21 mouse cellular contexts compared by ENCODE assay signal in the genomic region with DNA sequence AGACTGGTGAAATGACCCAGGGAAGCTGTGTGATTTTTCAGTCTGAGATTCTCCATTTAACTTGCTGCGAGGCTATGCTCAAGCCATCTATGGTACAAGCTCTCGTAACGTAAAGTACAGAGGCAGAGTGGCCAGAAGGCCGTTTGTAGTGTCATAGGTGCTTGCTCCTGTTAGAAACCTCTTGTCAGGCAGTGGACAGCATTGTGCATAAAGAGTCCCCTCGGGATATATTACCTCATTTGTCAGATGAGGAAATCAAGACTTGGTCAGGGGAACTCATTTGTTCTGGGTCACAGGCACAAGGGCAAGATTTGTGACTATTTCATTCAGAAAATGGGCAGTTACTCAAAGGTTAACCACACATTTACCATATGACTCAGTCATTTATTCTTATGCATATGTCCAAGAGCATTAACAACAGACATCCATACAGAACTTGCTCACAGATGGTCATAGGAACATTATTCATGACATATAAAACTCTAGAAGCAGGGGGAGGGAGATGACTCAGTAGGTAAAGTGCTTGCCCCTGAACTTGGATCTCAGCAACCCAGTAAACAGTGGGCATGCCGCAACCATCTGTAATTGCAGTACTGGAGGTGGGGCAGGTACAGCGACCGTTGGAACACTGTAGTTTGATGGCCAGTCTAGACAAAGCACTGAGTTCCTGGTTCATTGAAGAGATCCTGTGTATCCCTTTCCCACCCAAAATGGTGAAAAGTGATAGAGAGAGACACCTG.
DNase-seq lines count a peak whose midpoint lies in the region; ATAC-seq and TF ChIP-seq lines count a peak whose summit lies in the region.
"Had no signal": no experiment of that assay in that cellular context is flagged by ENCODE, and none has a peak within 500 bp of the region (broad histone marks: within the 10 kb centered on the region; RNA-seq: fewer than 3 reads in every experiment).

No protein-coding gene starts in this region.

- CTCF ChIA-PET in Patski (lab: Charles Lee): no interaction called here

- 74% methylated on average over 8 of the region's 8 CpGs for WGBS in liver, postnatal 0 days (ENCODE audit: insufficient replicate concordance)

- no peaks in the 10 kb centered on the region for H3K36me3 ChIP-seq in liver, postnatal 0 days (replicated peaks; ENCODE audit: insufficient read depth, low read length)
- no peaks in the 10 kb centered on the region for H3K36me3 ChIP-seq in myocyte (ENCODE audit: control insufficient read depth, insufficient read depth)
- H3K36me3 ChIP-seq: embryonic facial prominence, embryonic 12.5 days; forebrain, embryonic 15.5 days; heart, embryonic 15.5 days; hindbrain, embryonic 13.5 days had no signal

- no peaks in the 10 kb centered on the region for H3K9me3 ChIP-seq in liver, postnatal 0 days (ENCODE audit: low read length)
- H3K9me3 ChIP-seq: embryonic facial prominence, embryonic 12.5 days; forebrain, embryonic 15.5 days; heart, embryonic 15.5 days; hindbrain, embryonic 13.5 days had no signal

- H3K27ac ChIP-seq in liver, postnatal 0 days (ENCODE audit: low read depth): no peak overlapping the region
- H3K27ac ChIP-seq: embryonic facial prominence, embryonic 12.5 days; forebrain, embryonic 15.5 days; heart, embryonic 15.5 days; hindbrain, embryonic 13.5 days; hindbrain, postnatal 0 days had no signal

- no peak overlapping the region for H3ac ChIP-seq in myocyte (ENCODE audit: control insufficient read depth, insufficient read length)

- no peaks in the 10 kb centered on the region for H3K4me1 ChIP-seq in liver, postnatal 0 days (ENCODE audit: insufficient read depth)
- H3K4me1 ChIP-seq: embryonic facial prominence, embryonic 12.5 days; forebrain, embryonic 15.5 days; heart, embryonic 15.5 days had no signal

- H3K4me3 ChIP-seq in liver, postnatal 0 days (ENCODE audit: low read depth, low read length): no peak overlapping the region
- H3K4me3 ChIP-seq in myocyte: no peak overlapping the region
- H3K4me3 ChIP-seq: embryonic facial prominence, embryonic 12.5 days; forebrain, embryonic 15.5 days; heart, embryonic 15.5 days; hindbrain, embryonic 13.5 days had no signal

- TF ChIP-seq EP300 in liver, postnatal 0 days (IDR thresholded peaks at IDR 0.05; ENCODE audit: low read depth): no peak

- in situ Hi-C loops in Patski (cut with MboI; ENCODE audit: low pct_unique_long_range_greater_than_20kb): no loop called here

- TF ChIP-seq CTCF in liver, postnatal 0 days (IDR thresholded peaks at IDR 0.05; ENCODE audit: low read depth): no peak
- TF ChIP-seq CTCF in Patski (IDR thresholded peaks at IDR 0.05): no peak

- H3K4me2 ChIP-seq in liver, postnatal 0 days (ENCODE audit: low read depth, low read length): no peak overlapping the region
- no peak overlapping the region for H3K4me2 ChIP-seq in myocyte (ENCODE audit: low read depth)
- H3K4me2 ChIP-seq: embryonic facial prominence, embryonic 12.5 days; forebrain, embryonic 15.5 days; heart, embryonic 11.5 days; heart, embryonic 15.5 days; hindbrain, embryonic 13.5 days had no signal

- TF ChIP-seq POLR2A in myocyte (IDR thresholded peaks at IDR 0.05; ENCODE audit: insufficient read length, low read depth): no peak

- ATAC-seq in liver, postnatal 0 days: peak; percentile 71
- peak; percentile 85 for ATAC-seq in Patski
- ATAC-seq: forebrain, embryonic 15.5 days; hindbrain, postnatal 0 days had no signal

- no peak overlapping the region for H3K9ac ChIP-seq in liver, postnatal 0 days (replicated peaks)
- H3K9ac ChIP-seq: embryonic facial prominence, embryonic 12.5 days; forebrain, embryonic 15.5 days; heart, embryonic 15.5 days; hindbrain, embryonic 13.5 days had no signal

- POLR2A ChIA-PET in Patski (lab: Charles Lee): no interaction called here

- no peaks in the 10 kb centered on the region for H3K27me3 ChIP-seq in liver, postnatal 0 days (ENCODE audit: insufficient read depth, low read length)
- H3K27me3 ChIP-seq in Patski (no peaks in the 10 kb centered on the region), myocyte (ENCODE audit: control insufficient read depth, insufficient read depth, insufficient read length) (no peaks in the 10 kb centered on the region)
- H3K27me3 ChIP-seq: CH12.LX; embryonic facial prominence, embryonic 12.5 days; forebrain, embryonic 15.5 days; heart, embryonic 15.5 days; hindbrain, embryonic 13.5 days had no signal

- peak; percentile 7 for DNase-seq in embryo, embryonic 10.5 days (ENCODE audit: low spot score)
- DNase-seq in embryo, embryonic 9.5 days (ENCODE audit: extremely low spot score): no peak
- DNase-seq in liver, postnatal 0 days: no peak
- DNase-seq in liver: no peak
- peak; percentile 37 for DNase-seq in Patski (ENCODE audit: low read depth, low spot score)
- DNase-seq in layer of hippocampus, adult 8-10 months (ENCODE audit: low spot score in 2 of 2): no peak
- no peak for DNase-seq in urinary bladder, adult 2 months (ENCODE audit: low spot score)
- DNase-seq: adrenal gland, postnatal 25 days; cerebellum, adult 18-20 months; cerebellum, adult 9-11 months; cerebellum, postnatal 36 days; heart, adult 18-20 months; heart, postnatal 14 days had no signal

- no peaks in the 10 kb centered on the region for H3K79me2 ChIP-seq in myocyte (ENCODE audit: control insufficient read depth, insufficient read depth)

TF ChIP-seq in myocyte, 11 proteins besides CTCF, POLR2A, EP300 and RAD21:
- TF ChIP-seq SRF (IDR thresholded peaks at IDR 0.05; ENCODE audit: control insufficient read depth, insufficient read length, low read depth) (no peak), CEBPB (IDR thresholded peaks at IDR 0.05; ENCODE audit: insufficient read depth, poor library complexity, severe bottlenecking) (peak; percentile 29; the same call in 1 of the 2 replicates), TCF3 (IDR thresholded peaks at IDR 0.05; ENCODE audit: insufficient read length, low read depth) (no peak)
TF ChIP-seq in myocyte: peak in this region for 1.

Comparison
In these comparisons a context has a peak if more than half of its experiments do, and no peak if none do; other contexts are left out.
1. DNase-seq: peak in embryo, embryonic 10.5 days (single experiment) and Patski (single experiment); none in embryo, embryonic 9.5 days (single experiment), liver, postnatal 0 days (single experiment), liver (single experiment), layer of hippocampus, adult 8-10 months (0 of 2) and urinary bladder, adult 2 months (single experiment).